Mouse (Mus musculus) right cerebral cortex, adult 18-20 months (tissue): ENCODE data around the gene Hacd2.
A peak's percentile ranks its signal among the peaks of the same experiment; 100 is the strongest.

Source experiments
- DNase-seq: peaks from one replicate; pipeline ENCODE4 v3.0.0; 2022; ENCODE audit warnings: mixed read lengths

The Hacd2 gene

GRCm38 (mm10) chr16:35055861-35056260, 33.6 kb downstream of the Hacd2 start:
- no peak for DNase-seq

- DNase-seq = peak; percentile 40
Measured at GRCm38 (mm10) chr16:35056306-35056705, 34.1 kb downstream of the Hacd2 start.

DNA sequence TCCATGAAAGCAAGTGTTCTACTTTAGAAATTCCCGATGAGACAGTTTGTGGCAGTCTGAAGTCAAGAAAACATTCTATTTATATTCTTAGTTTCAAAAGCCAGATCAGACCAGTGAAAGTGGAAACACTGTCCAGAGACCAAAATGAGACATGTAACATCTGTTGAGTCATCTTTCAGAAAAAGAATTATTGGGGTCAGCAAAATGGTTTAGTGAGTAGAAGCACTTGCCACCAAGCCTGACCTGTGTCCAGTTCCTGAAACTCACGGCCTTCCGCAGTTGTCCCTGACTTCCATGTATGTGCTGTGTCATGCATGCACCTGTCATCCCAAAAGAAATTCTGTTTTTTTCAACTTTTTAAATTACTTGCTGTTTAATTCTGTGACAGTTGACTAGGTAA, 34.6 kb downstream of the Hacd2 start:
- no peak for DNase-seq

DNA sequence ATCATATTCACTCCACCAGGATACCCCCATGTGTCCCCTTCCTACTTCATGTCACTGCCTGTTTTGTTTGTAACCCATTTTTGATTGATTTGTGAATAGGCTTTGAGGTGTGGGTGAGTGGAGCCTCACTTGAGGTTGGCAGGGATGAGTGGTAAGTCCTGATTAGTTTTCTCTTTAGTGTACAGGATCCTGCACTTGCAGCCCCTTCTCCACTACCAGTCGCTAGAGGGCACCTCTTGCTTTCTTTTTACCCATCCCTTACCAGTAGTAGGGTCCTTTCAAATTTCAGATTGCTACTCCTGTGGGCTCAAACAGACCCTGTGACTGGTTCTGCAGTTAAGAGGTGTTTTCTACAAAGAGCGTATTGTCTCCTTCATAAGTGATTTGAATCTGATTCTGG, 38.8 kb downstream of the Hacd2 start:
- DNase-seq = peak; percentile 23

DNA sequence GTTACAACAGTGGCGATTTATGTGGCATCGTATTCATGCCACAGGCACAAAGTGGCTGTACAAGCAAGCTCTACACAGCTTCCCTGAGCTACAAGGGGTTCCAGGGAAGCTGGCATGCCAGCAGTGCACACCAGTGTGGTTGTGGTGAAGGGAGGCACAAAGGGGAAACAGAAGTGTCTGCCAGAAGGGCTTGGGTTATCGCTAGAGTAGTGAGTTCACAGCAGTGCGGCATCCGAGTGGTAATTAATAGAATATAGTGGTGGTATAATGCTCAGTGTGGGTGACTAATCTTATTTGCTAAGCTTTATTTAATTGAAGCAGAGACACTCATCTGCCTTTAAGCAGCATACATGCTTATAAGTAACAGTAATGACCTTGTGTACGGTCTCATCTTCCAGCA, 43.5 kb downstream of the Hacd2 start:
- DNase-seq = no peak

GRCm38 (mm10) chr16:35067095-35067494, 44.9 kb downstream of the Hacd2 start:
- DNase-seq = peak; percentile 50

DNA sequence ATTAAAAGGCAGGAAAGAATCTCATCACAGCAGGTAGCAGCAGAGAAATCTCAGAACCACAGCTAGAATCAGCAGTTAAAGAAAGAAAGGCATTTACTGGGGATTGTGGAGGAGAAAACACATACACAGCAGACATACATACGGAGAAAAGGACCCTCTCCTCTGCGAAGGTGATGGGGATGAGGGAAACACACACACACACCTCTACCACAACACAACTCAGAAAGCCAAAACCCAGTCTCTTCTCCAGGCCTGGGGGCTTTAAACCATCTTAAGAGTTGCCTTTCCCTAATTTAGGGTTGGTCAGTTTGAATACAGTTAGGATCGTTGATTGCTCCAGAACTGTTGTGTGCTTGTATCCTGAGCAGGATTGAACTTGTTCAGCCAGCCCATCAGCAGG, 45.4 kb downstream of the Hacd2 start:
- no peak for DNase-seq

- no peak for DNase-seq
Measured at GRCm38 (mm10) chr16:35068886-35069285, 46.7 kb downstream of the Hacd2 start.

GRCm38 (mm10) chr16:35074436-35074835, 52.2 kb downstream of the Hacd2 start:
- no peak for DNase-seq

DNA sequence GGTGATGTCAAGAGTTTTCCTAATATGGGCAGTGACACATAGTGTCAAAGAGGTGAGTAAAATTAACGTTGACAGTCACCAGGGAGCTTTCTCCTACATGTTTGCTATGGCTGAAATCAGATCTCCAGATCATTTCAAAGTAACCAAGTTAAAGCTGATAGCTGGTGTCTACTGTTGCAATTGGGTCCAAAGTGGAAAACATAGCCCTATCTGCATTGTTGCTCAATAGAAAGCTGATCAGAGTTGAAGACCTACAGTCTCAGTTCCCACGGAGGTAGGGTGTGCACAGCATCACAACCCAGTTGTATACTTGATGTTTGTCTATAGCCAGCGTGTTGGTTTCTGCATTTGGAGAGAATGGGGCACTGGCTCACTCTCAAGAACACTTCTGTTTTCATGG, 53.4 kb downstream of the Hacd2 start:
- DNase-seq = no peak

GRCm38 (mm10) chr16:35093500-35093899, 71.3 kb downstream of the Hacd2 start:
- DNase-seq = no peak

DNA sequence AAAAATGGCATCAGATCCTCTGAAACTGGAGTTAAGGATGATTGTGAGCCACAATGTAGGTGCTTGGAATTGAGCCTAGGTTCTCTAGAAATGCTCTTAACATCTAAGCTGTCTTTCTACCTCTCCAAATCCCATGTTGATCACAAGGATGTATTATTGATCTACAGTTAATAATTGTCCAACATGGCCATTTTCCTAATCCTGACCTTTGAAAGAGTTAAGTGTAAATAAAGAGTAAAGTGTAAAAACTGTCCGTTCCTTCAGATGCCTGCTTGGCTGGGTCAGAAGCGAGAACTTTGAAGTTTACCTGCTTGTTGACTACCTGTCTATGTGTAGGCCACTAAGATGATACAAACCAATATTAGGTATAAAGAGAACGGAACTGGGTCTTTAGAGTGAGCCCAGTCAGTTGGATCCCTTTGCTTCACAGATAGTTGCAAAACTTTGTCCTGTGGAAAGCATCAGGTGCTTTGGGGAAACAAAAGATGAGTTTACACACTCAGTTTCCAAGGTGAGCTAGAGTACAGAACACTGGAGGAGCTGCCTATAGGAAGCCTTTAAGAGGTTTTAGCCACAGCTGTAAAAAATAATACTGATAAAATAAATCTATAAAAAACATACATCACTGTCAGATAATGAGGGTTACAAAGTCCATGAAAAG, 75.8 kb downstream of the Hacd2 start:
- DNase-seq = no peak

DNA sequence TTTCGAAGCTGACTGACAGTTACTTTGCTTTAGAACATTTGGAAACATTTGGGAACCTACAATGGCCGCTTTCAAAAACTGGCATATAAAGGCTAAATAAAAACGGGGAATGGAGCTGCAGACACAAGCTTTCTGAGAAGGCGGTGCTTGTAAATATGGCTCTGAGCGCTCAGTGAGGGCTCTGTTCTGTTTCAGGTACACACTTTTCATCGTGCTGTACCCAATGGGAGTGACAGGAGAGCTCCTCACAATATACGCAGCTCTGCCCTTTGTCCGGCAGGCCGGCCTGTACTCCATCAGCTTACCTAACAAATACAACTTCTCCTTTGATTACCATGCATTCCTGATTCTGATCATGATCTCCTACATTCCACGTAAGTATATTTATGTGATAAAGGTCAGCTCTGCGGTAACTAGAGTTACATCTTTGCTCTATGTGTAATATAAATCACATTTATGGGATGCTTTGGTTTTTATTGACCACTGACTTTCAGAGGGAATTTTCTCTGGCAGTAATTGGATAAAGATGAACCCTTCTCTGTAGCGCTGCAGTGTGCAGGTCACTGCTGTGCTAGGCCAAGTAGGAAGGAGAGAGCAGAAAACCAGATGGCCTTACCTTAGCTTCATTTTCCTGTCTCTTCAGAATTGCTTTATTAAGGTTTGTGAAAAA, 79.7 kb downstream of the Hacd2 start:
- DNase-seq = no peak

DNA sequence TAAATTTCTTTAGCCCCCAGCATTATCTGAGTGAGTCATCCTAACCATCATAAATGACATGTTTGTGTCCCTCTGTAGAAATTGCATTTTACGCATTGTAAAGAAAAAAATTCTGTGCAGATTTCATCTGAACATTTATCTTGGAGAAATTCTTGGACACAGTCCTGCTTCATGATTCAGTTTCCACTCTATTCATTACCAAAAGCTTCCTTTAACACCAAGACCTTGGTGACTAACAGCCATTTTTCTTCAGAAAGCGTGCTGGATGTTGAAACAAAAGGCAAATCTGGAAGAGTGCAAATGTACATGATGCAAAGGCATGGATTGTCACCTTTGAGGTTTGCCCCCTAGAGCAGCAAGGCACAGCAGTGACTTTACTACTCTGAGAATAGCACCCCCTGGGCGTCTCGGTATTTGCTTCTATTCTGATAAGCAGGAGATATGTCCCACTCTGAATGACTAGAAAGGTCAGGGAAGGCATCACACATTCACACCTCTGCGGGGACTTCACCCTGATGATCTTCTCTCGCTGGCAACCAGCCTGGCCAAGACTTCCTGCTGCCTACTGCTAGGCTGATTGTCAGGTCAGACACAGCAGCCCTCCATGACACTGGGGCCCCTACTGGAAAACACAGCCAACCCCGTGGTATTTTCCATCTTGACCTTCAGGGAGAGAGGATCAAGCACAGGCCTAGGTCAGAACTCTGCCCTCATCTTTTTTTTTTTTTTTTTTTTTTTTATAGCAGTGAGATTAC, 80.8 kb downstream of the Hacd2 start:
- no peak for DNase-seq

- DNase-seq = no peak
Measured at GRCm38 (mm10) chr16:35107985-35108384, 85.8 kb downstream of the Hacd2 start.

- no peak for DNase-seq
Measured at GRCm38 (mm10) chr16:35109156-35109555, 86.9 kb downstream of the Hacd2 start.

- DNase-seq = no peak
Measured at GRCm38 (mm10) chr16:35109656-35110291, 87.5 kb downstream of the Hacd2 start.

DNA sequence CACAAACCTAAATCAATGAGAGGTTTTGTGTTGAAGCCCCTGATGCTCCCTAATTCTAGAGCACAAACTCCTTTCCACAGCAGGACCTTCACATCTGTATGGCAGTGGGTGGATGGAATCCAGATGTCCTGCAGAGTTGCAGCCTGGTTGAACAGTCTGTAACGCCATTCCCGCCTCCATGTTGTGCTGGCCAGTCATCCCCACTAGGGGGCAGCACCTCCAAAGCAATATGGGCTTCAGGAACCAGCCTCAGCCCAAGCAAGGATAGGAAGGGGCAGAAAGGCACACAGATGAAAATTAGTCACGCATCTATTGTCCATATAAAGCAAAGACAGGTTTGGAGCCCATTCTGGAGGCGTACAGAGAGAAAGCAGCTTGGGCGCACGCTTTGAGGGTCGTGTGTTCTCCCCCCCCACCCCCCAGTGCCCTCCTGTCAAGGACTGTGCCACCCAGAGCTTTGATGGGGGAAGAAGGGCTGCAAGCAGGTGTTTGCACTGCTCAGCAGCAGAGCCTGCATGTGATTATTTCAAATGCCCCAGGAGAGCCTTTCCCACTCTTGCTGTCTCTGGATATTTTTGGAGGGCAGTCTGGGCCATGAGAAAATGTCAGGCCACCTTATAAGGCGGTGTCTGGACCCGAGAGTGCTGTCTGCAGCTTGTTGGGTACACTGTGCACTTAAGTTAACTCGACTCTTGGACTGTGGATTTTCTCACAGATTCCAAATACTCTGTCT, 88.3 kb downstream of the Hacd2 start:
- peak; percentile 88 for DNase-seq

- peak; percentile 51 for DNase-seq
Measured at GRCm38 (mm10) chr16:35111143-35111620, 89.0 kb downstream of the Hacd2 start.

DNA sequence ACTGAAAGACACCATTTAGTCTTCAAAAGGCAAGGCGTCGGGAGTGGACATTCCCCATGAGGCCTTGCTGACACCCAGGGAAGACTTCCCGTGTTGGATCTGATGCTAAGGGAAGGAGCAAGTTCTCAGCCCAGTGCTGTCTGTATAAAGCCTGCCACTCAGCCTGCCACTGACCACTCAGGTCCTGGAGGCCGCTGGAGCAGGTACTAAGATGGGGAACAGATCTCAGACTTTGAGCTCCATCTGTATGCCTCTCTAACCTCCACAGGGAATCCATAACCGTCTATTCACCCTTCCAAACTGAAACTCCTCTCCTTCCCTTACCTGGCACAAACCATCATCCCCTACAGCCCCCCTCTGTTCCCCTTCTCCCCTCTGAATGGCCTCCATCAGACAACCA, 91.3 kb downstream of the Hacd2 start:
- DNase-seq = no peak

GRCm38 (mm10) chr16:35116328-35116956, 94.2 kb downstream of the Hacd2 start:
- no peak for DNase-seq

DNA sequence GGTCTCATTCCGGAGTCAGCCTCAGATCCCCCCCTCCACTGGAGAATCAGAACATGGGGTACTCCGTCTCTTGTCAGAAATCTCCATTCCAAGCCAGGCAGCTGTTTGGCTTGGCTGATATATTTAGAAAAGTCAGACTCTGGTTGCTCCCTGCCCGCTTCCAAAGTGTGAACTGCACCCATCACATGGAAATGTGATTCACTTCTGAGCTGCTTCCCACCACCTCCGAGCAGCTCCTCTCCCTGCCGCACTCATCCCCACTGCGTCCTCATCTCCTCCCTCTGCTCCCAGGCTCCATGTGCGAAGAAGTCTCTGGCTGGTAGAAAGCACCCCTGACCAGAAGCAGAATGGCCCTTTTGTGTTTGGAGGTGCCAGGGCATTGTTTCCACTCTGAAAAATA, 95.2 kb downstream of the Hacd2 start:
- DNase-seq = peak; percentile 50
